Comparison of ENCODE assay signal across 14 mouse cellular contexts in genomic region chr6:127605067-127606025, GRCm38 (mm10). TPM values are rescaled to one million over a fixed set of nuclear protein-coding genes. Genes with fewer than 3 reads are reported as not detected.
DNase-seq lines count a peak whose midpoint lies in the region; ATAC-seq and TF ChIP-seq lines count a peak whose summit lies in the region.
"Had no signal": no experiment of that assay in that cellular context is flagged by ENCODE, and none has a peak within 500 bp of the region (broad histone marks: within the 10 kb centered on the region; RNA-seq: fewer than 3 reads in every experiment).

No protein-coding gene starts in this region.

- WGBS in forebrain, embryonic 15.5 days, result 72% methylated on average over 15 of the region's 15 CpGs
- 77% methylated on average over 15 of the region's 15 CpGs for WGBS in forebrain, embryonic 12.5 days
- WGBS in lung, embryonic 14.5 days, result 51% methylated on average over 15 of the region's 15 CpGs
- 60% methylated on average over 15 of the region's 15 CpGs for WGBS in hindbrain, embryonic 14.5 days

- no peak overlapping the region for H3K4me3 ChIP-seq in forebrain, embryonic 15.5 days
- no peak overlapping the region for H3K4me3 ChIP-seq in forebrain, embryonic 12.5 days (replicated peaks)
- no peak overlapping the region for H3K4me3 ChIP-seq in lung, embryonic 14.5 days (ENCODE audit: low read depth, low read length)
- H3K4me3 ChIP-seq in hindbrain, embryonic 14.5 days (replicated peaks; ENCODE audit: low read length), result no peak overlapping the region
- H3K4me3 ChIP-seq: layer of hippocampus, adult 2 months; midbrain, embryonic 13.5 days; neural tube, embryonic 12.5 days had no signal

- ATAC-seq in forebrain, embryonic 15.5 days (replicated peaks), result no peak; the same call in 1 of the 2 replicates
- no peak for ATAC-seq in forebrain, embryonic 12.5 days (ENCODE audit: low FRiP score)
- peak; percentile 80 for ATAC-seq in lung, embryonic 14.5 days (ENCODE audit: insufficient read depth)
- ATAC-seq in hindbrain, embryonic 14.5 days (ENCODE audit: low FRiP score), result 0 out of 2 replicates have a peak, but pooled peaks have one; percentile 21
- ATAC-seq: midbrain, embryonic 13.5 days had no signal

- peak; percentile 78 for DNase-seq in lung, embryonic 14.5 days
- DNase-seq in lung, adult 18-20 months, result no peak
- DNase-seq in hindbrain, embryonic 14.5 days (ENCODE audit: low spot score), result no peak
- peak; percentile 39 to 77 for DNase-seq in lung, postnatal 4 days
- no peak for DNase-seq in gastrocnemius, adult 18-20 months (ENCODE audit: low spot score)
- DNase-seq in heart, postnatal 14 days, result no peak
- DNase-seq: adrenal gland, postnatal 14 days; cerebellum, postnatal 14 days; right cerebral cortex, postnatal 25 days had no signal

- intact Hi-C loops in heart, postnatal 14 days (cut with DNase I), result no loop called here

- H3K27me3 ChIP-seq in forebrain, embryonic 15.5 days, result no peaks in the 10 kb centered on the region
- H3K27me3 ChIP-seq in forebrain, embryonic 12.5 days, result no peaks in the 10 kb centered on the region
- no peaks in the 10 kb centered on the region for H3K27me3 ChIP-seq in lung, embryonic 14.5 days (ENCODE audit: insufficient read depth, low read length)
- no peaks in the 10 kb centered on the region for H3K27me3 ChIP-seq in hindbrain, embryonic 14.5 days (ENCODE audit: control insufficient read depth, insufficient read depth, low read length)
- H3K27me3 ChIP-seq: midbrain, embryonic 13.5 days; neural tube, embryonic 12.5 days had no signal

- H3K4me2 ChIP-seq in forebrain, embryonic 15.5 days (replicated peaks), result no peak overlapping the region
- H3K4me2 ChIP-seq in forebrain, embryonic 12.5 days, result no peak overlapping the region
- no peak overlapping the region for H3K4me2 ChIP-seq in lung, embryonic 14.5 days
- no peak overlapping the region for H3K4me2 ChIP-seq in hindbrain, embryonic 14.5 days (replicated peaks)
- H3K4me2 ChIP-seq: midbrain, embryonic 13.5 days; neural tube, embryonic 12.5 days had no signal

- no peaks in the 10 kb centered on the region for H3K9me3 ChIP-seq in forebrain, embryonic 15.5 days
- H3K9me3 ChIP-seq in forebrain, embryonic 12.5 days, result no peaks in the 10 kb centered on the region
- H3K9me3 ChIP-seq in lung, embryonic 14.5 days (ENCODE audit: low read depth, low read length), result peaks cover 3% of the 10 kb centered on the region; the same call in 1 of the 2 replicates
- no peaks in the 10 kb centered on the region for H3K9me3 ChIP-seq in hindbrain, embryonic 14.5 days (ENCODE audit: control insufficient read depth, low read length)
- H3K9me3 ChIP-seq: midbrain, embryonic 13.5 days; neural tube, embryonic 12.5 days had no signal

- TF ChIP-seq CTCF in lung, embryonic 14.5 days (IDR thresholded peaks at IDR 0.05; ENCODE audit: low read depth), result no peak

- 0 out of 2 replicates have a peak overlapping the region, but pooled peaks have one; percentile 15 for H3K27ac ChIP-seq in forebrain, embryonic 15.5 days (replicated peaks)
- no peak overlapping the region for H3K27ac ChIP-seq in forebrain, embryonic 12.5 days
- peak overlapping the region; percentile 51; the same call in 1 of the 2 replicates for H3K27ac ChIP-seq in lung, embryonic 14.5 days (ENCODE audit: low read depth)
- no peak overlapping the region for H3K27ac ChIP-seq in hindbrain, embryonic 14.5 days
- H3K27ac ChIP-seq: layer of hippocampus, adult 2 months; midbrain, embryonic 13.5 days; neural tube, embryonic 12.5 days had no signal

- H3K9ac ChIP-seq in forebrain, embryonic 15.5 days (replicated peaks), result no peak overlapping the region
- H3K9ac ChIP-seq in forebrain, embryonic 12.5 days, result no peak overlapping the region
- no peak overlapping the region for H3K9ac ChIP-seq in lung, embryonic 14.5 days
- H3K9ac ChIP-seq in hindbrain, embryonic 14.5 days, result no peak overlapping the region
- H3K9ac ChIP-seq: midbrain, embryonic 13.5 days; neural tube, embryonic 12.5 days had no signal

- H3K4me1 ChIP-seq in forebrain, embryonic 15.5 days, result no peaks in the 10 kb centered on the region
- peaks cover 6% of the 10 kb centered on the region; the same call in 1 of the 2 replicates for H3K4me1 ChIP-seq in forebrain, embryonic 12.5 days
- H3K4me1 ChIP-seq in lung, embryonic 14.5 days (ENCODE audit: insufficient read depth), result peaks cover 5% of the 10 kb centered on the region; the same call in 1 of the 2 replicates
- H3K4me1 ChIP-seq in hindbrain, embryonic 14.5 days (replicated peaks; ENCODE audit: control insufficient read depth, insufficient read depth, low read length), result peaks cover 4% of the 10 kb centered on the region; the same call in 1 of the 2 replicates

- no peaks in the 10 kb centered on the region for H3K36me3 ChIP-seq in forebrain, embryonic 15.5 days
- no peaks in the 10 kb centered on the region for H3K36me3 ChIP-seq in forebrain, embryonic 12.5 days (replicated peaks)
- H3K36me3 ChIP-seq in lung, embryonic 14.5 days (ENCODE audit: insufficient read depth), result no peaks in the 10 kb centered on the region
- no peaks in the 10 kb centered on the region for H3K36me3 ChIP-seq in hindbrain, embryonic 14.5 days (replicated peaks; ENCODE audit: control insufficient read depth, insufficient read depth)
- H3K36me3 ChIP-seq: midbrain, embryonic 13.5 days; neural tube, embryonic 12.5 days had no signal

RNA-seq across cellular contexts. Expression of gene Cracr2a, which starts 44.2 kb away (rescaled TPM):
- 0.13 and 0.31 TPM in 2 replicates for polyA plus RNA-seq in forebrain, embryonic 15.5 days (2015; fragmentation: Nextera tagmentation; extraction: Ambion mirVana)
- polyA plus RNA-seq in forebrain, embryonic 12.5 days (2016; fragmentation: Nextera tagmentation; extraction: Ambion mirVana), result 1.1 TPM in 2 replicates
- 2.8 and 3.8 TPM in 2 replicates for polyA plus RNA-seq in lung, embryonic 14.5 days (2014; fragmentation: Nextera tagmentation; extraction: Ambion mirVana)
- 0.43 and 0.94 TPM in 2 replicates for polyA plus RNA-seq in hindbrain, embryonic 14.5 days (2014; fragmentation: Nextera tagmentation; extraction: Ambion mirVana)
- under 1 TPM; 0.12 to 0.27 TPM for total RNA-seq in gastrocnemius, adult 18-20 months (2021)
- total RNA-seq in heart, postnatal 14 days (2021), result 1 to 10 TPM; 1.4 to 2.6 TPM

Comparison
In these comparisons a context has a peak if more than half of its experiments do, and no peak if none do; other contexts are left out.
1. H3K27ac ChIP-seq: peak in forebrain, embryonic 15.5 days (single experiment) and lung, embryonic 14.5 days (single experiment); none in forebrain, embryonic 12.5 days (single experiment) and hindbrain, embryonic 14.5 days (single experiment).
2. DNase-seq: peak in lung, embryonic 14.5 days (single experiment) and lung, postnatal 4 days (2 of 2); none in lung, adult 18-20 months (0 of 2), hindbrain, embryonic 14.5 days (single experiment), gastrocnemius, adult 18-20 months (single experiment) and heart, postnatal 14 days (0 of 2).
3. ATAC-seq: peak in lung, embryonic 14.5 days (single experiment) and hindbrain, embryonic 14.5 days (single experiment); none in forebrain, embryonic 15.5 days (single experiment) and forebrain, embryonic 12.5 days (single experiment).